Mouse (Mus musculus) T-helper 1 cell (primary cell): Measurements from ENCODE around the gene Gm16503.
"Not testable (repeated sequence)": the region's sequence is repeated elsewhere in the genome, so short reads cannot be mapped to it uniquely, and the experiment has no call there.

Source experiments
- in situ Hi-C: fragments of 300-600 bp; cut with MboI, MseI; formaldehyde crosslinking; loops from one replicate; pipeline ENCODE4 v1.15.1; 2025; ENCODE audit warnings: high pct_unique_total_duplicates

Gene Gm16503

GRCm38 (mm10) chr4:147539918-147540317, at the start of gene Gm16503:
TSS of gene Gm16503 (plus strand) at chr4:147540218.
- in situ Hi-C loops = loop anchor here (5.0 kb wide), 1 partner anchor 38 kb away; no protein-coding TSS in a partner anchor

- in situ Hi-C loops = not testable (repeated sequence)
Measured at GRCm38 (mm10) chr4:147492117-147492516, 47.9 kb upstream of the Gm16503 start, which contains the start of gene Zfp982. TSS of gene Zfp982 (plus strand) at chr4:147492417.

- in situ Hi-C loops = loop anchor here (5.0 kb wide), 1 partner anchor 1972 kb away; no protein-coding TSS in a partner anchor
Measured at GRCm38 (mm10) chr4:147498772-147499613, 41.0 kb upstream of the Gm16503 start.

GRCm38 (mm10) chr4:147509174-147509573, 30.8 kb upstream of the Gm16503 start:
- in situ Hi-C loops = loop anchor here (25.0 kb wide), 1 partner anchor 697 kb away; no protein-coding TSS in a partner anchor

- in situ Hi-C loops = loop anchor here (5.0 to 25.0 kb wide), 3 partner anchors 707 to 1962 kb away; no protein-coding TSS in a partner anchor
Measured at GRCm38 (mm10) chr4:147518981-147519380, 21.0 kb upstream of the Gm16503 start.

- in situ Hi-C loops = loop anchor here (5.0 to 25.0 kb wide), 2 partner anchors 67 to 708 kb away; no protein-coding TSS in a partner anchor
Measured at GRCm38 (mm10) chr4:147520100-147520499, 19.9 kb upstream of the Gm16503 start.

- in situ Hi-C loops = no loop called here
Measured at GRCm38 (mm10) chr4:147525125-147525524, 14.9 kb upstream of the Gm16503 start.

- in situ Hi-C loops = no loop called here
Measured at GRCm38 (mm10) chr4:147530366-147530765, 9.7 kb upstream of the Gm16503 start.

GRCm38 (mm10) chr4:147535916-147536315, 4.1 kb upstream of the Gm16503 start:
- in situ Hi-C loops = not testable (repeated sequence)

- in situ Hi-C loops = no loop called here
Measured at GRCm38 (mm10) chr4:147537702-147538101, 2.3 kb upstream of the Gm16503 start.

GRCm38 (mm10) chr4:147541105-147541504, 1.1 kb downstream of the Gm16503 start:
- in situ Hi-C loops = loop anchor here (5.0 kb wide), 1 partner anchor 39 kb away; no protein-coding TSS in a partner anchor

GRCm38 (mm10) chr4:147553071-147553470, 13.1 kb downstream of the Gm16503 start, which contains the start of gene Zfp985:
TSS of gene Zfp985 (plus strand) at chr4:147553277.
- in situ Hi-C loops = not testable (repeated sequence)

- in situ Hi-C loops = not testable (repeated sequence)
Measured at GRCm38 (mm10) chr4:147554361-147554760, 14.3 kb downstream of the Gm16503 start.

- in situ Hi-C loops = not testable (repeated sequence)
Measured at GRCm38 (mm10) chr4:147556921-147557320, 16.9 kb downstream of the Gm16503 start.

- in situ Hi-C loops = not testable (repeated sequence)
Measured at GRCm38 (mm10) chr4:147558011-147558410, 18.0 kb downstream of the Gm16503 start.

GRCm38 (mm10) chr4:147559096-147559495, 19.1 kb downstream of the Gm16503 start:
- in situ Hi-C loops = not testable (repeated sequence)

- in situ Hi-C loops = loop anchor here (5.0 to 10.0 kb wide), 3 partner anchors 122 to 1691 kb away; no protein-coding TSS in a partner anchor
Measured at GRCm38 (mm10) chr4:147565426-147566220, 25.6 kb downstream of the Gm16503 start.

GRCm38 (mm10) chr4:147571156-147571555, 31.1 kb downstream of the Gm16503 start:
- in situ Hi-C loops = not testable (repeated sequence)

- in situ Hi-C loops = loop anchor here (25.0 kb wide), 1 partner anchor 1292 kb away; no protein-coding TSS in a partner anchor
Measured at GRCm38 (mm10) chr4:147579371-147579770, 39.4 kb downstream of the Gm16503 start.

GRCm38 (mm10) chr4:147586511-147587473, 46.8 kb downstream of the Gm16503 start:
- in situ Hi-C loops = loop anchor here (5.0 to 25.0 kb wide), 2 partner anchors 64 to 1299 kb away; no protein-coding TSS in a partner anchor
